Mouse (Mus musculus): ENCODE results near the gene Ccdc149.

DNA sequence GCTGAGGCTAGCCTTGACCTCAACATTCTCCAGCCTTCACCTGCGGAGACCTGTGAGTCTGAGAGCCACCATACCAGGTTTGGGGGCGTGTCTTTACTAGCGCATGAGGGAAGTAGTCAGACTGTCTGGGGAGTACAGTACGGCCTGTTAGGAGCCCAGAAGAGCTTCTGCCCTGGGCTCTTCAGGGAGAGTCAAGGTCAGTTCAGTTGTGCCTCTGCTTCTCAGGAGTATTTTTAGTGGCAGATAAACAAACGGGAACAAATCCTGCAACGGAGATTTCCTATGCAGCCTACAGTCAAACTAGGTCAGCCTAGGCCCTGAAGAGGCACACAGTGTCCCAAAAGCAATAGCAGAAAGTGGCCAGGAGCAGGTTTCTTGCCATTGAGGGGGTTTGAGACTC is 38.1 kb upstream of the Ccdc149 start:
- TF ChIP-seq POLR2A (IDR thresholded peaks at IDR 0.05; ENCODE audit: low read depth, low read length) (no peak), CTCF (conservative IDR thresholded peaks at IDR 0.05; ENCODE audit: insufficient read depth, insufficient read length, low read depth, low read length) (no peak)

Measured in kidney, adult 2 months (tissue).